Mouse (Mus musculus) kidney, postnatal 0 days (tissue): Measurements from ENCODE around the gene Thap8. TPM values are rescaled to one million over a fixed set of nuclear protein-coding genes. Genes with fewer than 3 reads are reported as not detected.

Experiments used
- ATAC-seq: fragments of 200-750 bp; cut with Nextera tagmentation; replicated peaks from 2 replicates; pipeline ENCODE4 v1.8.0; 2017; ENCODE audit warnings: low read depth, moderate number of reproducible peaks, moderate TSS enrichment, moderate library complexity; ENCODE audit not compliant: low FRiP score
- DNase-seq: peaks from one replicate; pipeline ENCODE4 v3.0.0-alpha.2; 2016; ENCODE audit warnings: low spot score
- H3K27ac ChIP-seq: fragments of 300-500 bp; sonication (generic); 2 replicates; pipeline ENCODE4 v1.5.1; 2014; ENCODE audit warnings: mild to moderate bottlenecking
- H3K27me3 ChIP-seq: fragments of 300-500 bp; sonication (generic); 2 replicates; pipeline ENCODE4 v1.6.1; 2014; ENCODE audit warnings: low read length, mixed read lengths; ENCODE audit not compliant: insufficient read depth
- H3K36me3 ChIP-seq: fragments of 300-500 bp; sonication (generic); 2 replicates; pipeline ENCODE4 v1.6.1; 2014; ENCODE audit warnings: low read length, mixed read lengths; ENCODE audit not compliant: insufficient read depth
- H3K4me1 ChIP-seq: fragments of 300-500 bp; sonication (generic); replicated peaks from 2 replicates; pipeline ENCODE4 v1.6.1; 2014; ENCODE audit warnings: antibody characterized with exemption, low read length, mixed read lengths; ENCODE audit not compliant: insufficient read depth
- H3K4me2 ChIP-seq: fragments of 300-500 bp; sonication (generic); 2 replicates; pipeline ENCODE4 v1.6.1; 2014; ENCODE audit warnings: mild to moderate bottlenecking, low read length, moderate library complexity, mixed read lengths
- H3K4me3 ChIP-seq: fragments of 300-500 bp; sonication (generic); replicated peaks from 2 replicates; pipeline ENCODE4 v1.5.1; 2014; ENCODE audit warnings: low read depth, low read length
- H3K9ac ChIP-seq: fragments of 300-500 bp; sonication (generic); 2 replicates; pipeline ENCODE4 v1.6.1; 2014; ENCODE audit warnings: low read depth, low read length
- H3K9me3 ChIP-seq: fragments of 300-500 bp; sonication (generic); replicated peaks from 2 replicates; pipeline ENCODE4 v1.6.1; 2016; ENCODE audit warnings: low read length, inconsistent platforms, mixed read lengths
- CTCF ChIP-seq: IDR thresholded peaks from 2 replicates; pipeline ENCODE4 v1.5.1; 2016; ENCODE audit warnings: antibody characterized with exemption, low read depth, mild to moderate bottlenecking, moderate library complexity
- WGBS: fragments of 180-500 bp; shearing (Covaris S2); extraction: QIAGEN DNeasy Blood & Tissue Kit; methylation state at CpG from one replicate; pipeline ENCODE4 v1.1.7; 2014; 5-methylcytosine and 5-hydroxymethylcytosine counted together
- polyA plus RNA-seq: library from polyadenylated mRNA; unstranded; fragments of >200 nt; fragmentation: Nextera tagmentation; extraction: Ambion mirVana; gene quantifications from 2 replicates; pipeline ENCODE4 v1.2.1, GENCODE M21; 2015

Thap8 gene
- polyA plus RNA-seq, 1 experiment from 2014 or later, result 0.11 TPM

GRCm38 (mm10) chr7:30280670-30281138 lies 810 bp downstream of the Thap8 start:
- TF ChIP-seq CTCF, result no peak
- peak overlapping the region; percentile 87 for H3K4me3 ChIP-seq
- DNase-seq, result peak; percentile 99
- no peaks in the 10 kb centered on the region for H3K9me3 ChIP-seq
- no peaks in the 10 kb centered on the region for H3K27me3 ChIP-seq
- no peaks in the 10 kb centered on the region for H3K36me3 ChIP-seq
- H3K9ac ChIP-seq, result peak overlapping the region; percentile 8; the same call in 1 of the 2 replicates
- peak overlapping the region; percentile 91 for H3K27ac ChIP-seq
- ATAC-seq, result peak; percentile 87
- peak overlapping the region; percentile 92 for H3K4me2 ChIP-seq
- WGBS, result under 1% methylated on average over 20 of the region's 20 CpGs
- no peaks in the 10 kb centered on the region for H3K4me1 ChIP-seq

GRCm38 (mm10) chr7:30281522-30281921 lies 1.6 kb downstream of the Thap8 start:
- no peak overlapping the region for H3K4me3 ChIP-seq
- no peak overlapping the region for H3K9ac ChIP-seq
- ATAC-seq (no peak), DNase-seq (no peak)
- WGBS, result 78% methylated on average over 4 of the region's 4 CpGs
- no peak overlapping the region for H3K4me2 ChIP-seq
- no peak for TF ChIP-seq CTCF
- H3K9me3 ChIP-seq, result no peaks in the 10 kb centered on the region
- no peaks in the 10 kb centered on the region for H3K36me3 ChIP-seq
- no peak overlapping the region; the same call in 1 of the 2 replicates for H3K27ac ChIP-seq
- no peaks in the 10 kb centered on the region for H3K27me3 ChIP-seq
- H3K4me1 ChIP-seq, result no peaks in the 10 kb centered on the region

DNA sequence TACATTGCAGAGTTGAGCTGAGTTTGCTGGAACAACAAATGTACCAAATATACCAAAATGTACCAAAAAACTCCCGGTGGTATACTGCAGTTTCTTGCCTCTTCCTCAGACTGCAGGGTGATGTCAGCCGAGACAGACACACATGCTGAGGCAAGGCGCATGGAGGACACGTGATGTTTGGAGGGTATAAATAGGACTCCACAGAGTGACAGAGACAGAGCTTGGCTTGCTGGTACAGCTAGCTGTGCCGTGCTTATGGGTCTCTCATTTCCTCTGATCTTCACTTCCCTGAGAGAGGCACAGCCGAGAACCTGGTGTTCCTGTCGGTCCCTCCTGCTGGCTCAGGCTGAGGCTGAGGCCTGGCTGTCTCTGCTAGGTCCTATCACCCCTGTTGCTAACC lies 2.8 kb downstream of the Thap8 start:
- H3K27me3 ChIP-seq, result no peaks in the 10 kb centered on the region
- no peaks in the 10 kb centered on the region for H3K9me3 ChIP-seq
- H3K4me3 ChIP-seq, result no peak overlapping the region
- no peaks in the 10 kb centered on the region for H3K36me3 ChIP-seq
- TF ChIP-seq CTCF, result no peak
- H3K9ac ChIP-seq, result no peak overlapping the region
- H3K4me2 ChIP-seq, result no peak overlapping the region
- ATAC-seq (no peak), DNase-seq (no peak)
- WGBS, result 76% methylated on average over 7 of the region's 7 CpGs
- H3K27ac ChIP-seq, result no peak overlapping the region
- H3K4me1 ChIP-seq, result no peaks in the 10 kb centered on the region

DNA sequence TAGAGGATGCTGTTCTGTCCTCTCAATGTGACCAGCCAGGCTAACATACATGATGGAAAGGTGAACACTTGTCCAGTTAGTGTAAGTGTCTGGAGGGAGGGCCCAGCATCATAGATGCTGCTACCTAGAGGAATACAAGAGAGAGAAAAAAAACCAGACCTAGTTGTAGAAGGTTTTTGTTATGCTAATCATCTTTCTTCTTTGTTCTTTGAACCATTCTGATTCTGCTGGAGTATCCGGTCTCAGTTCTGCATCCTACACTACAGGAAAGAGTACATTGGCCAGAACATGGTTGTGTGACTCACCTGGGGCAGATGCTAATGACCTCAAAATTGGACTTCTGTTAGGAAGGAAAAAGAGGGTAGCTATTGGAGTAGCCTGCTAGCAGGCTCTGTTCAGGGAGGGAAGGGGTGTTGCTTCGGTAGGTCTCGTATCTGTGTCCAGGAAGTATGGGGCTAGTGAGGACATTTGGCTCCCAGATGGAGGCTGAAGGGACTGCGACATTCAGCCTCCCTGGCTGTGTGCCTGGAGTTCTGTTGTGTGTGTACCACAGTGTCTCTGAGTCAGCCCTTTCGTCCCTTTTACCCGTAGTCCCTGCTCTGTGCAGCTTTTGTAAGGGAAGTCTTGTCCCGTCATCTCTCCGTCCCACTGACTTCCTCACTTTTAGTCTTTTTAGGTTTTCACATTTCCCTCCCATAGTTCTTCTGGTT lies 7.0 kb downstream of the Thap8 start:
- no peak overlapping the region for H3K27ac ChIP-seq
- no peak overlapping the region for H3K9ac ChIP-seq
- H3K9me3 ChIP-seq, result no peaks in the 10 kb centered on the region
- H3K27me3 ChIP-seq, result no peaks in the 10 kb centered on the region
- 60% methylated on average over 8 of the region's 8 CpGs for WGBS
- no peaks in the 10 kb centered on the region for H3K36me3 ChIP-seq
- H3K4me2 ChIP-seq, result no peak overlapping the region
- no peak for TF ChIP-seq CTCF
- DNase-seq, result no peak
- H3K4me1 ChIP-seq, result no peaks in the 10 kb centered on the region; the same call in 1 of the 2 replicates
- H3K4me3 ChIP-seq, result no peak overlapping the region
- ATAC-seq, result no peak

DNA sequence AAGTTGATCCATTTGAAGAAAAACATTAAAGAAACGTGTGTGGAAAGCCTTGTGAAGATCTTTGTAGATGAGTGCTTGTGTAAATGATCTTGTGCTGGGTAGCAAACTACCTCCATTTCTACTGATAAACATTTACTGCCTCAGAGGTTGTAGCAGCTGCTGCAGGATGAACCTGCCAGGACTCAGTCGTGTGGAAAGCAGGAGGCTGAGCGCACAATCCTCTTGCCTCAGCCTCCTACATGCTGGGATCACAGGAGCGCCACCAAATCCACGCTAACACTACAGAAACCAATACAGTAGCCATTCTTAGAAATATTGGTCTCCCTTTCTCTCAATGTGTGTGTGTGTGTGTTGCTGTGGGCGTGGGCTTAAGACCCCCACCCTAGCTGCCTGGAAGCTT lies 8.2 kb downstream of the Thap8 start:
- TF ChIP-seq CTCF, result no peak
- Histone ChIP-seq H3K4me3 (no peak overlapping the region), H3K27me3 (no peaks in the 10 kb centered on the region), H3K9me3 (no peaks in the 10 kb centered on the region), H3K4me1 (peaks cover 3% of the 10 kb centered on the region; the same call in 1 of the 2 replicates), H3K27ac (no peak overlapping the region), H3K9ac (no peak overlapping the region), H3K36me3 (no peaks in the 10 kb centered on the region), H3K4me2 (no peak overlapping the region)
- DNase-seq (no peak), ATAC-seq (no peak)
- 65% methylated on average over 6 of the region's 6 CpGs for WGBS

- no peak for ATAC-seq
- H3K4me2 ChIP-seq, result no peak overlapping the region
- H3K9ac ChIP-seq, result no peak overlapping the region
- no peaks in the 10 kb centered on the region for H3K9me3 ChIP-seq
- no peak overlapping the region for H3K4me3 ChIP-seq
- 65% methylated on average over 7 of the region's 7 CpGs for WGBS
- peaks cover 3% of the 10 kb centered on the region; the same call in 1 of the 2 replicates for H3K4me1 ChIP-seq
- no peaks in the 10 kb centered on the region for H3K36me3 ChIP-seq
- H3K27ac ChIP-seq, result no peak overlapping the region
- no peaks in the 10 kb centered on the region for H3K27me3 ChIP-seq
- no peak for TF ChIP-seq CTCF
- DNase-seq, result no peak
Measured at GRCm38 (mm10) chr7:30289071-30289713, 9.3 kb downstream of the Thap8 start.
